Mouse (Mus musculus): ENCODE measurements around the gene Igfbp5. TPM values are rescaled to one million over a fixed set of nuclear protein-coding genes. Genes with fewer than 3 reads are reported as not detected.

Igfbp5 gene
- polyA plus RNA-seq, 1 experiment: 0.99 TPM

- TF ChIP-seq POLR2A (IDR thresholded peaks at IDR 0.05; ENCODE audit: insufficient read depth, low read length) (no peak), EP300 (IDR thresholded peaks at IDR 0.05; ENCODE audit: insufficient read depth, low read depth, low read length) (no peak), CTCF (IDR thresholded peaks at IDR 0.05; ENCODE audit: low read depth, low read length) (no peak)
- peaks cover 34% of the 10 kb centered on the region for H3K36me3 ChIP-seq (ENCODE audit: control insufficient read depth, insufficient read depth, low read length, poor library complexity, severe bottlenecking)
- H3K4me1 ChIP-seq (ENCODE audit: control insufficient read depth, insufficient read depth, low read length): peaks cover 7% of the 10 kb centered on the region
- H3K27ac ChIP-seq (ENCODE audit: insufficient read depth, low read length): no peak overlapping the region
- H3K9ac ChIP-seq (ENCODE audit: low read depth, poor library complexity, severe bottlenecking): no peak overlapping the region
- H3K4me3 ChIP-seq (ENCODE audit: low read depth, low read length): no peak overlapping the region
- H3K9me3 ChIP-seq (replicated peaks; ENCODE audit: control insufficient read depth, insufficient read depth, low read length, poor library complexity, severe bottlenecking): no peaks in the 10 kb centered on the region
- no peaks in the 10 kb centered on the region for H3K27me3 ChIP-seq (ENCODE audit: control insufficient read depth, insufficient read depth, low read length, poor library complexity, severe bottlenecking)
Observed at GRCm38 (mm10) chr1:72832715-72833153, 42.0 kb downstream of the Igfbp5 start.

GRCm38 (mm10) chr1:72830485-72830884, 44.2 kb downstream of the Igfbp5 start:
- Histone ChIP-seq H3K9me3 (replicated peaks; ENCODE audit: control insufficient read depth, insufficient read depth, low read length, poor library complexity, severe bottlenecking) (no peaks in the 10 kb centered on the region), H3K4me1 (ENCODE audit: control insufficient read depth, insufficient read depth, low read length) (peaks cover 9% of the 10 kb centered on the region), H3K9ac (ENCODE audit: low read depth, poor library complexity, severe bottlenecking) (no peak overlapping the region), H3K27ac (ENCODE audit: insufficient read depth, low read length) (no peak overlapping the region), H3K27me3 (ENCODE audit: control insufficient read depth, insufficient read depth, low read length, poor library complexity, severe bottlenecking) (no peaks in the 10 kb centered on the region), H3K36me3 (ENCODE audit: control insufficient read depth, insufficient read depth, low read length, poor library complexity, severe bottlenecking) (peaks cover 23% of the 10 kb centered on the region), H3K4me3 (ENCODE audit: low read depth, low read length) (no peak overlapping the region)
- no peak for TF ChIP-seq CTCF (IDR thresholded peaks at IDR 0.05; ENCODE audit: low read depth, low read length)
- TF ChIP-seq EP300 (IDR thresholded peaks at IDR 0.05; ENCODE audit: insufficient read depth, low read depth, low read length): no peak
- no peak for TF ChIP-seq POLR2A (IDR thresholded peaks at IDR 0.05; ENCODE audit: insufficient read depth, low read length)

GRCm38 (mm10) chr1:72828843-72829242, 45.8 kb downstream of the Igfbp5 start:
- H3K36me3 ChIP-seq (ENCODE audit: control insufficient read depth, insufficient read depth, low read length, poor library complexity, severe bottlenecking): peaks cover 15% of the 10 kb centered on the region
- no peaks in the 10 kb centered on the region for H3K27me3 ChIP-seq (ENCODE audit: control insufficient read depth, insufficient read depth, low read length, poor library complexity, severe bottlenecking)
- H3K9me3 ChIP-seq (replicated peaks; ENCODE audit: control insufficient read depth, insufficient read depth, low read length, poor library complexity, severe bottlenecking): no peaks in the 10 kb centered on the region
- H3K4me3 ChIP-seq (ENCODE audit: low read depth, low read length): no peak overlapping the region
- H3K4me1 ChIP-seq (ENCODE audit: control insufficient read depth, insufficient read depth, low read length): peaks cover 9% of the 10 kb centered on the region
- no peak overlapping the region for H3K9ac ChIP-seq (ENCODE audit: low read depth, poor library complexity, severe bottlenecking)
- H3K27ac ChIP-seq (ENCODE audit: insufficient read depth, low read length): no peak overlapping the region
- TF ChIP-seq EP300 (IDR thresholded peaks at IDR 0.05; ENCODE audit: insufficient read depth, low read depth, low read length) (no peak), POLR2A (IDR thresholded peaks at IDR 0.05; ENCODE audit: insufficient read depth, low read length) (no peak), CTCF (IDR thresholded peaks at IDR 0.05; ENCODE audit: low read depth, low read length) (no peak)

GRCm38 (mm10) chr1:72827411-72828315, 47.0 kb downstream of the Igfbp5 start:
- TF ChIP-seq CTCF (IDR thresholded peaks at IDR 0.05; ENCODE audit: low read depth, low read length): no peak
- TF ChIP-seq EP300 (IDR thresholded peaks at IDR 0.05; ENCODE audit: insufficient read depth, low read depth, low read length): peak; percentile 60; the same call in 1 of the 2 replicates
- Histone ChIP-seq H3K4me1 (ENCODE audit: control insufficient read depth, insufficient read depth, low read length) (peaks cover 12% of the 10 kb centered on the region), H3K27me3 (ENCODE audit: control insufficient read depth, insufficient read depth, low read length, poor library complexity, severe bottlenecking) (no peaks in the 10 kb centered on the region), H3K4me3 (ENCODE audit: low read depth, low read length) (peak overlapping the region; percentile 25; the same call in 1 of the 2 replicates), H3K36me3 (ENCODE audit: control insufficient read depth, insufficient read depth, low read length, poor library complexity, severe bottlenecking) (peaks cover 9% of the 10 kb centered on the region), H3K9me3 (replicated peaks; ENCODE audit: control insufficient read depth, insufficient read depth, low read length, poor library complexity, severe bottlenecking) (no peaks in the 10 kb centered on the region), H3K27ac (ENCODE audit: insufficient read depth, low read length) (peak overlapping the region; percentile 54), H3K9ac (ENCODE audit: low read depth, poor library complexity, severe bottlenecking) (0 out of 2 replicates have a peak overlapping the region, but pooled peaks have one; percentile 38)

GRCm38 (mm10) chr1:72826931-72827330, 47.8 kb downstream of the Igfbp5 start:
- Histone ChIP-seq H3K4me3 (ENCODE audit: low read depth, low read length) (peak overlapping the region; percentile 62), H3K27me3 (ENCODE audit: control insufficient read depth, insufficient read depth, low read length, poor library complexity, severe bottlenecking) (no peaks in the 10 kb centered on the region), H3K4me1 (ENCODE audit: control insufficient read depth, insufficient read depth, low read length) (peaks cover 10% of the 10 kb centered on the region), H3K27ac (ENCODE audit: insufficient read depth, low read length) (peak overlapping the region; percentile 43), H3K36me3 (ENCODE audit: control insufficient read depth, insufficient read depth, low read length, poor library complexity, severe bottlenecking) (peaks cover 7% of the 10 kb centered on the region), H3K9ac (ENCODE audit: low read depth, poor library complexity, severe bottlenecking) (peak overlapping the region; percentile 37; the same call in 1 of the 2 replicates), H3K9me3 (replicated peaks; ENCODE audit: control insufficient read depth, insufficient read depth, low read length, poor library complexity, severe bottlenecking) (no peaks in the 10 kb centered on the region)
- TF ChIP-seq EP300 (IDR thresholded peaks at IDR 0.05; ENCODE audit: insufficient read depth, low read depth, low read length) (no peak), CTCF (IDR thresholded peaks at IDR 0.05; ENCODE audit: low read depth, low read length) (no peak), POLR2A (IDR thresholded peaks at IDR 0.05; ENCODE audit: insufficient read depth, low read length) (no peak)

- Histone ChIP-seq H3K4me1 (ENCODE audit: control insufficient read depth, insufficient read depth, low read length) (peaks cover 11% of the 10 kb centered on the region), H3K27ac (ENCODE audit: insufficient read depth, low read length) (peak overlapping the region; percentile 43; the same call in 1 of the 2 replicates), H3K36me3 (ENCODE audit: control insufficient read depth, insufficient read depth, low read length, poor library complexity, severe bottlenecking) (peaks cover 7% of the 10 kb centered on the region), H3K9me3 (replicated peaks; ENCODE audit: control insufficient read depth, insufficient read depth, low read length, poor library complexity, severe bottlenecking) (no peaks in the 10 kb centered on the region), H3K9ac (ENCODE audit: low read depth, poor library complexity, severe bottlenecking) (peak overlapping the region; percentile 37), H3K4me3 (ENCODE audit: low read depth, low read length) (peak overlapping the region; percentile 62), H3K27me3 (ENCODE audit: control insufficient read depth, insufficient read depth, low read length, poor library complexity, severe bottlenecking) (no peaks in the 10 kb centered on the region)
- no peak for TF ChIP-seq POLR2A (IDR thresholded peaks at IDR 0.05; ENCODE audit: insufficient read depth, low read length)
- 0 out of 2 replicates have a peak, but pooled peaks have one; percentile 38 for TF ChIP-seq EP300 (IDR thresholded peaks at IDR 0.05; ENCODE audit: insufficient read depth, low read depth, low read length)
Observed at GRCm38 (mm10) chr1:72826446-72826845, 48.2 kb downstream of the Igfbp5 start.
